Mouse (Mus musculus): ENCODE measurements around the gene Trrap. TPM values are rescaled to one million over a fixed set of nuclear protein-coding genes. Genes with fewer than 3 reads are reported as not detected.

Trrap gene
- polyA plus RNA-seq, 1 experiment: 109 TPM

GRCm38 (mm10) chr5:144828365-144829102 lies 61.0 kb downstream of the Trrap start:
- no peak overlapping the region for H3K27ac ChIP-seq (ENCODE audit: control insufficient read depth, insufficient read depth, low read depth, low read length)
- TF ChIP-seq POLR2A (IDR thresholded peaks at IDR 0.05; ENCODE audit: control insufficient read depth, low read depth, low read length) (no peak), CTCF (IDR thresholded peaks at IDR 0.05; ENCODE audit: control insufficient read depth, insufficient read depth, insufficient replicate concordance, low read depth, low read length) (no peak)
- H3K36me3 ChIP-seq (ENCODE audit: control insufficient read depth, insufficient read depth, low read length): peaks cover 7% of the 10 kb centered on the region
- no peaks in the 10 kb centered on the region for H3K27me3 ChIP-seq (ENCODE audit: control insufficient read depth, insufficient read depth, low read length)
- no peak overlapping the region for H3K4me3 ChIP-seq (ENCODE audit: control insufficient read depth, low read depth, low read length)
- H3K4me1 ChIP-seq (ENCODE audit: control insufficient read depth, insufficient read depth, low read length): no peaks in the 10 kb centered on the region

- Histone ChIP-seq H3K27me3 (ENCODE audit: control insufficient read depth, insufficient read depth, low read length) (no peaks in the 10 kb centered on the region), H3K36me3 (ENCODE audit: control insufficient read depth, insufficient read depth, low read length) (peaks cover 7% of the 10 kb centered on the region), H3K4me3 (ENCODE audit: control insufficient read depth, low read depth, low read length) (no peak overlapping the region), H3K4me1 (ENCODE audit: control insufficient read depth, insufficient read depth, low read length) (no peaks in the 10 kb centered on the region), H3K27ac (ENCODE audit: control insufficient read depth, insufficient read depth, low read depth, low read length) (no peak overlapping the region)
- TF ChIP-seq POLR2A (IDR thresholded peaks at IDR 0.05; ENCODE audit: control insufficient read depth, low read depth, low read length) (no peak), CTCF (IDR thresholded peaks at IDR 0.05; ENCODE audit: control insufficient read depth, insufficient read depth, insufficient replicate concordance, low read depth, low read length) (no peak)
Measured at GRCm38 (mm10) chr5:144829631-144830030, 62.1 kb downstream of the Trrap start.

GRCm38 (mm10) chr5:144831840-144832469 lies 64.4 kb downstream of the Trrap start:
- Histone ChIP-seq H3K4me3 (ENCODE audit: control insufficient read depth, low read depth, low read length) (no peak overlapping the region), H3K36me3 (ENCODE audit: control insufficient read depth, insufficient read depth, low read length) (peaks cover 7% of the 10 kb centered on the region), H3K4me1 (ENCODE audit: control insufficient read depth, insufficient read depth, low read length) (no peaks in the 10 kb centered on the region), H3K27me3 (ENCODE audit: control insufficient read depth, insufficient read depth, low read length) (no peaks in the 10 kb centered on the region), H3K27ac (ENCODE audit: control insufficient read depth, insufficient read depth, low read depth, low read length) (no peak overlapping the region)
- TF ChIP-seq CTCF (IDR thresholded peaks at IDR 0.05; ENCODE audit: control insufficient read depth, insufficient read depth, insufficient replicate concordance, low read depth, low read length) (no peak), POLR2A (IDR thresholded peaks at IDR 0.05; ENCODE audit: control insufficient read depth, low read depth, low read length) (no peak)

GRCm38 (mm10) chr5:144836100-144836499 lies 68.6 kb downstream of the Trrap start:
- Histone ChIP-seq H3K36me3 (ENCODE audit: control insufficient read depth, insufficient read depth, low read length) (peaks cover 1% of the 10 kb centered on the region), H3K27me3 (ENCODE audit: control insufficient read depth, insufficient read depth, low read length) (no peaks in the 10 kb centered on the region), H3K4me3 (ENCODE audit: control insufficient read depth, low read depth, low read length) (no peak overlapping the region), H3K4me1 (ENCODE audit: control insufficient read depth, insufficient read depth, low read length) (no peaks in the 10 kb centered on the region), H3K27ac (ENCODE audit: control insufficient read depth, insufficient read depth, low read depth, low read length) (no peak overlapping the region)
- no peak for TF ChIP-seq CTCF (IDR thresholded peaks at IDR 0.05; ENCODE audit: control insufficient read depth, insufficient read depth, insufficient replicate concordance, low read depth, low read length)
- no peak for TF ChIP-seq POLR2A (IDR thresholded peaks at IDR 0.05; ENCODE audit: control insufficient read depth, low read depth, low read length)

GRCm38 (mm10) chr5:144845352-144845751 lies 77.8 kb downstream of the Trrap start:
- Histone ChIP-seq H3K36me3 (ENCODE audit: control insufficient read depth, insufficient read depth, low read length) (peaks cover 1% of the 10 kb centered on the region), H3K4me1 (ENCODE audit: control insufficient read depth, insufficient read depth, low read length) (no peaks in the 10 kb centered on the region), H3K27me3 (ENCODE audit: control insufficient read depth, insufficient read depth, low read length) (no peaks in the 10 kb centered on the region), H3K4me3 (ENCODE audit: control insufficient read depth, low read depth, low read length) (no peak overlapping the region), H3K27ac (ENCODE audit: control insufficient read depth, insufficient read depth, low read depth, low read length) (no peak overlapping the region)
- TF ChIP-seq CTCF (IDR thresholded peaks at IDR 0.05; ENCODE audit: control insufficient read depth, insufficient read depth, insufficient replicate concordance, low read depth, low read length) (no peak), POLR2A (IDR thresholded peaks at IDR 0.05; ENCODE audit: control insufficient read depth, low read depth, low read length) (no peak)

- TF ChIP-seq CTCF (IDR thresholded peaks at IDR 0.05; ENCODE audit: control insufficient read depth, insufficient read depth, insufficient replicate concordance, low read depth, low read length) (no peak), POLR2A (IDR thresholded peaks at IDR 0.05; ENCODE audit: control insufficient read depth, low read depth, low read length) (no peak)
- no peaks in the 10 kb centered on the region; the same call in none of the 2 replicates for H3K36me3 ChIP-seq (ENCODE audit: control insufficient read depth, insufficient read depth, low read length)
- H3K4me3 ChIP-seq (ENCODE audit: control insufficient read depth, low read depth, low read length): no peak overlapping the region
- H3K27ac ChIP-seq (ENCODE audit: control insufficient read depth, insufficient read depth, low read depth, low read length): no peak overlapping the region
- no peaks in the 10 kb centered on the region for H3K4me1 ChIP-seq (ENCODE audit: control insufficient read depth, insufficient read depth, low read length)
- H3K27me3 ChIP-seq (ENCODE audit: control insufficient read depth, insufficient read depth, low read length): no peaks in the 10 kb centered on the region
Measured at GRCm38 (mm10) chr5:144848735-144849134, 81.2 kb downstream of the Trrap start.

- Histone ChIP-seq H3K27me3 (ENCODE audit: control insufficient read depth, insufficient read depth, low read length) (no peaks in the 10 kb centered on the region), H3K4me1 (ENCODE audit: control insufficient read depth, insufficient read depth, low read length) (no peaks in the 10 kb centered on the region), H3K27ac (ENCODE audit: control insufficient read depth, insufficient read depth, low read depth, low read length) (no peak overlapping the region), H3K4me3 (ENCODE audit: control insufficient read depth, low read depth, low read length) (no peak overlapping the region), H3K36me3 (ENCODE audit: control insufficient read depth, insufficient read depth, low read length) (no peaks in the 10 kb centered on the region; the same call in none of the 2 replicates)
- TF ChIP-seq POLR2A (IDR thresholded peaks at IDR 0.05; ENCODE audit: control insufficient read depth, low read depth, low read length) (no peak), CTCF (IDR thresholded peaks at IDR 0.05; ENCODE audit: control insufficient read depth, insufficient read depth, insufficient replicate concordance, low read depth, low read length) (no peak)
Measured at GRCm38 (mm10) chr5:144849932-144850331, 82.4 kb downstream of the Trrap start.

Measured in testis, adult 2 months (tissue).